In genomic region chr9:50696851-50697705, GRCm38 (mm10) we compare ENCODE assay signal across 8 mouse cellular contexts. TPM values are rescaled to one million over a fixed set of nuclear protein-coding genes. Genes with fewer than 3 reads are reported as not detected.
DNase-seq lines count a peak whose midpoint lies in the region; ATAC-seq and TF ChIP-seq lines count a peak whose summit lies in the region.

No protein-coding gene starts in this region.

- peaks cover 6% of the 10 kb centered on the region; the same call in 1 of the 2 replicates for H3K27me3 ChIP-seq in heart, embryonic 11.5 days (ENCODE audit: control insufficient read depth, insufficient read depth, low read length)
- H3K27me3 ChIP-seq in heart, postnatal 0 days (ENCODE audit: control insufficient read depth, insufficient read depth, low read length) = no peaks in the 10 kb centered on the region

- no peak overlapping the region for H3K27ac ChIP-seq in heart, embryonic 11.5 days (ENCODE audit: low read depth, low read length)
- no peak overlapping the region for H3K27ac ChIP-seq in heart, postnatal 0 days (ENCODE audit: low read depth)

- no peak for TF ChIP-seq EP300 in heart, postnatal 0 days (IDR thresholded peaks at IDR 0.05; ENCODE audit: low read depth)

- H3K4me3 ChIP-seq in heart, embryonic 11.5 days (ENCODE audit: low read depth, low read length) = peak overlapping the region; percentile 24
- H3K4me3 ChIP-seq in heart, postnatal 0 days (ENCODE audit: low read depth, low read length) = peak overlapping the region; percentile 27

- H3K9ac ChIP-seq in heart, embryonic 11.5 days (ENCODE audit: low read depth, low read length) = peak overlapping the region; percentile 17
- H3K9ac ChIP-seq in heart, postnatal 0 days (replicated peaks; ENCODE audit: low read depth, low read length) = no peak overlapping the region

- peaks cover 8% of the 10 kb centered on the region for H3K4me1 ChIP-seq in heart, embryonic 11.5 days (ENCODE audit: control insufficient read depth, insufficient read depth, low read length)
- peaks cover 20% of the 10 kb centered on the region for H3K4me1 ChIP-seq in heart, postnatal 0 days (ENCODE audit: control insufficient read depth, insufficient read depth)

- DNase-seq in heart, postnatal 4 days = no peak
- DNase-seq in NIH3T3 (ENCODE audit: low read depth) = peak; percentile 4
- DNase-seq in heart, postnatal 0 days (ENCODE audit: low spot score) = no peak
- peak; percentile 34 for DNase-seq in mesoderm, embryonic 11.5 days (ENCODE audit: low read depth, low spot score)
- no peak for DNase-seq in urinary bladder, adult 18-20 months (ENCODE audit: low spot score in 2 of 2)
- DNase-seq in right cerebral cortex, postnatal 4 days = no peak

- no peak for ATAC-seq in heart, embryonic 11.5 days (replicated peaks; ENCODE audit: insufficient number of reproducible peaks, low FRiP score, low TSS enrichment)
- no peak for ATAC-seq in heart, postnatal 0 days (ENCODE audit: insufficient read depth, low read depth)
- ATAC-seq in monocyte, adult 5-6 weeks (replicated peaks; ENCODE audit: insufficient number of reproducible peaks, low FRiP score, low TSS enrichment, poor library complexity, severe bottlenecking) = no peak

- no peaks in the 10 kb centered on the region for H3K9me3 ChIP-seq in heart, embryonic 11.5 days (replicated peaks; ENCODE audit: control insufficient read depth, low read length)
- H3K9me3 ChIP-seq in heart, postnatal 0 days (replicated peaks; ENCODE audit: control insufficient read depth, low read length) = no peaks in the 10 kb centered on the region

- no peaks in the 10 kb centered on the region for H3K36me3 ChIP-seq in heart, embryonic 11.5 days (ENCODE audit: control insufficient read depth, insufficient read depth, low read length)
- H3K36me3 ChIP-seq in heart, postnatal 0 days (replicated peaks; ENCODE audit: control insufficient read depth, insufficient read depth, low read length) = peaks cover 11% of the 10 kb centered on the region

- WGBS in heart, embryonic 11.5 days (ENCODE audit: insufficient replicate concordance) = 54% methylated on average over 12 of the region's 12 CpGs
- WGBS in heart, postnatal 0 days = 69% methylated on average over 12 of the region's 12 CpGs

- peak overlapping the region; percentile 99 for H3K4me2 ChIP-seq in heart, embryonic 11.5 days
- H3K4me2 ChIP-seq in heart, postnatal 0 days (ENCODE audit: low read depth, low read length) = peak overlapping the region; percentile 94

- TF ChIP-seq CTCF in heart, postnatal 0 days (IDR thresholded peaks at IDR 0.05; ENCODE audit: low read depth) = no peak

RNA-seq across cellular contexts. Expression of gene Dlat, which starts 37.5 kb away (rescaled TPM):
- 122 and 144 TPM in 2 replicates for polyA plus RNA-seq in heart, embryonic 11.5 days (2014; fragmentation: Nextera tagmentation; extraction: Ambion mirVana)
- total RNA-seq in heart, postnatal 4 days (2021) = 100 to 1,000 TPM; 278 to 283 TPM
- total RNA-seq in heart, postnatal 0 days (2014; rRNA removed; ENCODE audit: low replicate concordance) = 155 and 215 TPM in 2 replicates
- 203 and 204 TPM in 2 replicates for polyA plus RNA-seq in heart, postnatal 0 days (2015; fragmentation: Nextera tagmentation; extraction: Ambion mirVana)
- 19.0 to 26.5 TPM (median 26.5 TPM) in 3 replicates for total RNA-seq in monocyte, adult 5-6 weeks (2017)

RNA-seq across cellular contexts. Expression of gene Dixdc1, which starts 42.2 kb away (rescaled TPM):
- polyA plus RNA-seq in heart, embryonic 11.5 days (2014; fragmentation: Nextera tagmentation; extraction: Ambion mirVana) = 7.3 and 7.5 TPM in 2 replicates
- 10 to 100 TPM in 1 of 2 experiments, 1 to 10 TPM in 1; 9.9 to 10.1 TPM for total RNA-seq in heart, postnatal 4 days (2021)
- 7.7 and 19.8 TPM in 2 replicates for total RNA-seq in heart, postnatal 0 days (2014; rRNA removed; ENCODE audit: low replicate concordance)
- 6.9 and 7.1 TPM in 2 replicates for polyA plus RNA-seq in heart, postnatal 0 days (2015; fragmentation: Nextera tagmentation; extraction: Ambion mirVana)
- total RNA-seq in monocyte, adult 5-6 weeks (2017) = 0.39 to 0.57 TPM in 2 of 3 replicates, not detected in the other

RNA-seq across cellular contexts. Expression of gene 2310030G06Rik, which starts 49.3 kb away (rescaled TPM):
- 7.7 and 9.4 TPM in 2 replicates for polyA plus RNA-seq in heart, embryonic 11.5 days (2014; fragmentation: Nextera tagmentation; extraction: Ambion mirVana)
- total RNA-seq in heart, postnatal 4 days (2021) = 1 to 10 TPM; 5.2 to 6.3 TPM
- total RNA-seq in heart, postnatal 0 days (2014; rRNA removed; ENCODE audit: low replicate concordance) = 3.6 and 4.8 TPM in 2 replicates
- 10.6 and 11.0 TPM in 2 replicates for polyA plus RNA-seq in heart, postnatal 0 days (2015; fragmentation: Nextera tagmentation; extraction: Ambion mirVana)
- not detected in 3 replicates for total RNA-seq in monocyte, adult 5-6 weeks (2017)

RNA-seq across cellular contexts. Expression of gene Cryab, which starts 54.0 kb away (rescaled TPM):
- polyA plus RNA-seq in heart, embryonic 11.5 days (2014; fragmentation: Nextera tagmentation; extraction: Ambion mirVana) = 841 and 878 TPM in 2 replicates
- total RNA-seq in heart, postnatal 4 days (2021) = 1,000 to 10,000 TPM; 1,184 to 1,197 TPM
- 758 and 766 TPM in 2 replicates for total RNA-seq in heart, postnatal 0 days (2014; rRNA removed; ENCODE audit: low replicate concordance)
- 1,736 and 1,781 TPM in 2 replicates for polyA plus RNA-seq in heart, postnatal 0 days (2015; fragmentation: Nextera tagmentation; extraction: Ambion mirVana)
- not detected in 3 replicates for total RNA-seq in monocyte, adult 5-6 weeks (2017)

RNA-seq across cellular contexts. Expression of gene Hspb2, which starts 55.1 kb away (rescaled TPM):
- polyA plus RNA-seq in heart, embryonic 11.5 days (2014; fragmentation: Nextera tagmentation; extraction: Ambion mirVana) = 319 and 338 TPM in 2 replicates
- 100 to 1,000 TPM; 130 to 150 TPM for total RNA-seq in heart, postnatal 4 days (2021)
- 241 and 266 TPM in 2 replicates for total RNA-seq in heart, postnatal 0 days (2014; rRNA removed; ENCODE audit: low replicate concordance)
- 309 and 313 TPM in 2 replicates for polyA plus RNA-seq in heart, postnatal 0 days (2015; fragmentation: Nextera tagmentation; extraction: Ambion mirVana)
- not detected in 3 replicates for total RNA-seq in monocyte, adult 5-6 weeks (2017)

Comparison
In these comparisons a context has a peak if more than half of its experiments do, and no peak if none do; other contexts are left out.
1. DNase-seq: peak in NIH3T3 (single experiment) and mesoderm, embryonic 11.5 days (single experiment); none in heart, postnatal 4 days (single experiment), heart, postnatal 0 days (single experiment), urinary bladder, adult 18-20 months (0 of 2) and right cerebral cortex, postnatal 4 days (single experiment).